Mouse (Mus musculus) intestine, postnatal 0 days (tissue): ENCODE measurements around the gene Tctex1d4. TPM values are rescaled to one million over a fixed set of nuclear protein-coding genes. Genes with fewer than 3 reads are reported as not detected.

ENCODE experiments used
- ATAC-seq: fragments of 200-750 bp; cut with Nextera tagmentation; 2 replicates; pipeline ENCODE4 v1.8.0; 2017; ENCODE audit warnings: mild to moderate bottlenecking, moderate TSS enrichment, moderate library complexity
- H3K27ac ChIP-seq: fragments of 300-500 bp; sonication (generic); 2 replicates; pipeline ENCODE4 v1.5.1; 2014; ENCODE audit warnings: mild to moderate bottlenecking, low read depth, low read length, moderate library complexity
- H3K27me3 ChIP-seq: fragments of 300-500 bp; sonication (generic); replicated peaks from 2 replicates; pipeline ENCODE4 v1.6.1; 2014; ENCODE audit warnings: low read length, mixed read lengths; ENCODE audit not compliant: control insufficient read depth, insufficient read depth
- H3K36me3 ChIP-seq: fragments of 300-500 bp; sonication (generic); 2 replicates; pipeline ENCODE4 v1.6.1; 2014; ENCODE audit warnings: mild to moderate bottlenecking, moderate library complexity; ENCODE audit not compliant: control insufficient read depth, insufficient read depth
- H3K4me1 ChIP-seq: fragments of 300-500 bp; sonication (generic); replicated peaks from 2 replicates; pipeline ENCODE4 v1.6.1; 2014; ENCODE audit warnings: antibody characterized with exemption, low read length, mixed read lengths; ENCODE audit not compliant: control insufficient read depth, insufficient read depth
- H3K4me2 ChIP-seq: fragments of 300-500 bp; sonication (generic); replicated peaks from 2 replicates; pipeline ENCODE4 v1.6.1; 2014; ENCODE audit warnings: low read depth, mild to moderate bottlenecking, moderate library complexity
- H3K4me3 ChIP-seq: fragments of 300-500 bp; sonication (generic); 2 replicates; pipeline ENCODE4 v1.5.1; 2014; ENCODE audit warnings: low read depth, low read length
- H3K9ac ChIP-seq: fragments of 300-500 bp; sonication (generic); 2 replicates; pipeline ENCODE4 v1.6.1; 2014; ENCODE audit warnings: mild to moderate bottlenecking, low read depth, low read length
- H3K9me3 ChIP-seq: fragments of 300-500 bp; sonication (generic); 2 replicates; pipeline ENCODE4 v1.6.1; 2016; ENCODE audit warnings: mixed run types; ENCODE audit not compliant: control insufficient read depth
- CTCF ChIP-seq: sonication (generic); IDR thresholded peaks from 2 replicates; pipeline ENCODE4 v1.5.1; 2016; ENCODE audit warnings: low read depth, mild to moderate bottlenecking, control low read depth, antibody characterized with exemption, moderate library complexity
- WGBS: fragments of 180-500 bp; shearing (Covaris S2); extraction: QIAGEN DNeasy Blood & Tissue Kit; methylation state at CpG from one replicate; pipeline ENCODE4 v1.1.7; 2014; 5-methylcytosine and 5-hydroxymethylcytosine counted together
- polyA plus RNA-seq: library from polyadenylated mRNA; unstranded; fragments of >200 nt; fragmentation: Nextera tagmentation; extraction: Ambion mirVana; gene quantifications from 2 replicates; pipeline ENCODE4 v1.2.1, GENCODE M21; 2015

The Tctex1d4 gene
- polyA plus RNA-seq, 1 experiment from 2014 or later: 0.22 TPM

DNA sequence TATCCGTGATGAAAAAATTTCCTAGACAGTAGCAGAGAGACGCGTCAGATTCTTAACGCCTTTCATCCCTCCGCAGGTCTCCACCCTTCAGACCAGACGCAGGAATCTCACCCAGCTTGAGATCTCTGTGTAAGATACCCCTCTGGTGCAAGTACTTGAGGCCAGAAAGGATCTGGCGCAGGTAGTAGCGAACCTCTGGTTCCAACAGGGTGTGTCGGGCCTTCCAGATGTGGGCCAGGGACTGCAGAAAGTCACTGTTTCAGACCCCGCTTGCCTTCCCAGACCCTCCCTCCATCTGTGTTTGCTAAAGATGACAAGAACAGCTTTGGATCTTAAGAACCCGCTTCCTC is 6.2 kb downstream of the Tctex1d4 start:
- H3K4me1 ChIP-seq: no peaks in the 10 kb centered on the region
- H3K4me2 ChIP-seq: peak overlapping the region; percentile 98
- peak overlapping the region; percentile 90 for H3K4me3 ChIP-seq
- no peak overlapping the region for H3K27ac ChIP-seq
- 48% methylated on average over 11 of the region's 11 CpGs for WGBS
- no peak for ATAC-seq
- no peaks in the 10 kb centered on the region for H3K9me3 ChIP-seq
- H3K27me3 ChIP-seq: no peaks in the 10 kb centered on the region
- peaks cover 26% of the 10 kb centered on the region for H3K36me3 ChIP-seq
- H3K9ac ChIP-seq: 0 out of 2 replicates have a peak overlapping the region, but pooled peaks have one; percentile 90
- no peak for TF ChIP-seq CTCF

DNA sequence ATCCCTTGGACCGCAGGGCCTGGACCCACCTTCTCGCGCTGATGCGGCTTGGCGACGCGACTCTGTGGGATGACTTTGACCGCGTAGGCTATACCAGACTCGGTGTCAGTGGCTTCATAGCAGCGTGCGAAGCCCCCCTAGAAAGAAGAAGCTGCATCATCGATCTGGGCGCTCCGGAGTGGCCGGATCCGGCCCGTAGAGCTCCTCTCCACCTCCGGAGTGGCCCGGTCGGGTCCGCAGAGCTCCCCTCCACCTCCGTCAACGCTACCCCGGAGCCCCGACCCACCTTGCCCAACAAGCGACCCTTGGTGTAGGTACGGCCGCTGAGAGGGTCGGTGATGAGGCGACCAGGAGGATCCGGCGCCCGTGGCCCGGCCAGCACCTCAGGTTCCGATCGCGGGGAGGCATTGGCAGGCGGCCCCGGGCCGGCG is 6.8 kb downstream of the Tctex1d4 start:
- Histone ChIP-seq H3K27me3 (no peaks in the 10 kb centered on the region), H3K9ac (peak overlapping the region; percentile 90), H3K4me1 (no peaks in the 10 kb centered on the region), H3K27ac (peak overlapping the region; percentile 74), H3K9me3 (no peaks in the 10 kb centered on the region), H3K4me2 (peak overlapping the region; percentile 98), H3K4me3 (peak overlapping the region; percentile 90), H3K36me3 (peaks cover 20% of the 10 kb centered on the region)
- WGBS: under 1% methylated on average over 42 of the region's 42 CpGs
- no peak; the same call in 1 of the 2 replicates for ATAC-seq
- TF ChIP-seq CTCF: no peak

DNA sequence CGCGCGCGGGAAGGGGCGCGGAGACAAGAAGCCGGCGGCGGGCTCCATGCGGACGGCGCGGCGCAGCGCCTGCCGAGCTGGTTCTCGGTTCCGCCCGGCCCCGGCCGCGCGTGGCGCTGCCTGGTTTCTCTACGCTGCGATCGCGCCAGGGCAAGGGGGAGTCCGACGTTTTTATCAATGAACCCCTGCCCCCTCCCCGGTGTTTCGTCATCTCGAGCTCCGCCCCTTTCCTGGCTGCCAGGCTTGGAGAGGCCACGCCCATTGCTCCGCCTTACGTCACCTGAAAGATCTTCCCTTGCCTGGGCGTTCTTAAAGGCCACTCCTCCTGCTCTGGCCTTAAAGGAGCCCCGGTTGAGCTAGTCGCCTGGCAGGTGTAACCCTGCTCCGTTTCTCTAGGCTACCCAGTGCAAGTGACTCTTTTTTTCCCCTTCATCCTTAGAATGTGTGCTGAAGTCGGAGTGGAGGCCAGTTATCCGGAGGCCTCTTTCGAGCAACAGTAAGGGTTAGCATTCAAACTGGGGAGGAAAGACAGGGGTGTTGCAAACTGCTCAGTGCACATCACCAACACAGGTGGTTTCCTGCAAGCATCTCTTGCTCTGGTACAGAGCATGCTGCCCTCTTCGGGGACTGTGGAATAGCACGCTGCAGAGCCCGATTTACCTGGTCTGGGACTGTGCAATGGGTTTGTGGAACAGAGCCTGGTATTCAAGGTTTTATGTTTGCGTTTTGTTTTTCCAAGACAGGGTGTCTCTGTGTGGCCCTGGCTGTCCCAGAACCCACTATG is 7.4 kb downstream of the Tctex1d4 start, which contains the start of gene Plk3:
Plk3 (minus strand) TSS at position 147 of the 784 bp plus-strand sequence.
- Histone ChIP-seq H3K4me3 (peak within 1 kb of the TSS; percentile 90), H3K27ac (peak within 1 kb of the TSS; percentile 87), H3K4me1 (no peaks in the 10 kb centered on the region), H3K36me3 (peaks cover 14% of the 10 kb centered on the region), H3K9me3 (no peaks in the 10 kb centered on the region), H3K27me3 (no peaks in the 10 kb centered on the region), H3K4me2 (peak within 1 kb of the TSS; percentile 98), H3K9ac (peak within 1 kb of the TSS; percentile 90)
- ATAC-seq: peak; percentile 70
- WGBS: 2% methylated on average over 42 of the region's 48 CpGs
- TF ChIP-seq CTCF: peak; percentile 41

DNA sequence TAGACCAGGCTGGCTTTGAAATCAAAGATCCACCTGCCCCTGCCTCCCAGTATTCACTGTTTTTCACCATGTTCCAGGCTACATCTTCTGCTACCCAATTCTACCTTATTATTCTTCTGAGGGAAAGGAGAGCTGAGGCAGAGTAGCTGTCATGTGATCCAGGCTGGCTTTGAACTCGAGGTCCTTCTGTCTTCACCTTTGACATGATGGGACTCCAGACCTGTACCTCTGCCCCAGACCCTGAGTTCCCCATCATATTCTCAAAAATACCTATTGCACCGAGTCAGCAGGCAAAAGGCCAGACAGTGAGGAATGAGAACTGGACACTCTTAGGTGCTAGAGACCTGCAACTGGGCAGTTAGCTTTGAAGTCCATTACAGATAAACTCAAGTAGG is 8.0 kb downstream of the Tctex1d4 start:
- H3K27me3 ChIP-seq: no peaks in the 10 kb centered on the region
- ATAC-seq: no peak
- H3K4me2 ChIP-seq: peak overlapping the region; percentile 98; the same call in 1 of the 2 replicates
- WGBS: 29% methylated on average over 2 of the region's 2 CpGs
- peaks cover 8% of the 10 kb centered on the region; the same call in 1 of the 2 replicates for H3K36me3 ChIP-seq
- H3K9me3 ChIP-seq: no peaks in the 10 kb centered on the region
- 0 out of 2 replicates have a peak overlapping the region, but pooled peaks have one; percentile 90 for H3K4me3 ChIP-seq
- no peaks in the 10 kb centered on the region for H3K4me1 ChIP-seq
- TF ChIP-seq CTCF: no peak
- no peak overlapping the region for H3K9ac ChIP-seq
- H3K27ac ChIP-seq: peak overlapping the region; percentile 87

DNA sequence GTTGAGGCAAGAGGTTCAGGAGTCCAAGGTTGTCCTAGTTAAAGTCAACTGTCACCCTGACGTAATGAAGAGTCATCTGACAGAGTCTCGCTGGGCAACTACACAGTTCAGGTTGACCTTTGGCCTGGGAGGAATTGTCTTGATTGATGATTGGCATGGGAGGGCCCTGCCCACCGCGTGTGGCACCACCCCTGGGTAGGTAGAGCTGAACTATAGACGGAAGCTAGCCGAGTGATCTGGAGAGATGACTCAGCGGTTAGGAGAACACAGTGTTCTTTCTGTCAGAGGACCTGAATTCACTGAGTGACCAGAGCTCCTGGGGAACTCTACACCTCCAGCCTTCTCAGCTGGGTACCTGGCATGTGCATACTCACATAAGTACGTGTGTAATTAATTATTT is 9.4 kb downstream of the Tctex1d4 start:
- H3K9ac ChIP-seq: no peak overlapping the region

DNA sequence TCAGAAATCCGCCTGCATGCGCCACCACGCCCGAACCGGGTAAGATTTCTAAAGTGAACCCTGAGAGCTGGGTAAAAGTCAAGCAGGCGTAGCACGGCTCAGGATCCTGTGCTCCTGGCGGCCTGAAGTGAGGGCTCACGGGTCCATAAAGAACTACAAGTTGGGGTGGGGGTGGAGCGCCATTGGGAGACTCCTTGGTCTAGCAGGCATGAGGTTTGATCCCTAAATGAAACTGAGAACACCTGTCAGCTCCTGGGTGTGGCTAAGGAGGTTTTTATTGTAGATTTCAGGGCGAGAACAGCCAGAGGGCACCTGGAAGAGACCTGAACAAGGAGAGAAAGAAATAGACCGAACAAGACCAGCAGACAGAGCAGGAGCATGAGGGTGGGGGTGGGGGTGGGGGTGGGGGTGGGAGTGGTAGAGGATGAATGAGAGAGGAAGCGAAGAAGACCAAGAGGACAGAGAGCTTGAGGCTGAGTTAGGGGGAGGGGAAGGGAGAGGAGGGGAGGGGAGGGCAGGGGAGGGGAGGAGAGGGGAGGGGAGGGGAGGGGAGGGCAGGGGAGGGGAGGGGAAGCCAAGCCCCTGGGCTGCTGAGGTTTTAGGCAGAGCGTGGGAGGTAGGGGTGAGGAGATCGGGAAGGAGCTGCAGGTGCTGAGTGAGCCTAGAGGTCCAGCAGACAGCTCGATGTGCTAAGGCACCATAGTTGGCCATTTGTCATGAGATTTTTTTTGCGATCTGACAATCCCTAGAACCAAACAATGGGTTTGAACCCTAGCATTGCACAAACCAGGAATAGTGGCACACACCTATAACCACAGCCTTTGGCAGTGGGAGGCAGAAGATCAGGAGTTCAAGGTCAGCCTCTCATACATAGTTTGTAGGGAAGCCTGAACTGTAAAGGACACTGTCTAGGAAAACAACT is 12.0 kb downstream of the Tctex1d4 start:
- TF ChIP-seq CTCF: no peak
- 53% methylated on average over 16 of the region's 17 CpGs for WGBS
- Histone ChIP-seq H3K27me3 (no peaks in the 10 kb centered on the region), H3K9me3 (no peaks in the 10 kb centered on the region), H3K4me3 (no peak overlapping the region), H3K9ac (no peak overlapping the region), H3K4me2 (no peak overlapping the region), H3K4me1 (no peaks in the 10 kb centered on the region), H3K27ac (peak overlapping the region; percentile 11; the same call in 1 of the 2 replicates), H3K36me3 (no peaks in the 10 kb centered on the region)
- no peak for ATAC-seq

More for the DNA sequence above, 9.4 kb downstream of the Tctex1d4 start:
- TF ChIP-seq CTCF: no peak
- H3K27me3 ChIP-seq: no peaks in the 10 kb centered on the region
- H3K27ac ChIP-seq: peak overlapping the region; percentile 94
- peak; percentile 90 for ATAC-seq
- 0 out of 2 replicates have a peak, but pooled peaks cover 6% of the 10 kb centered on the region for H3K36me3 ChIP-seq
- H3K4me3 ChIP-seq: no peak overlapping the region
- WGBS: 8% methylated on average over 8 of the region's 8 CpGs
- H3K9me3 ChIP-seq: no peaks in the 10 kb centered on the region
- H3K4me1 ChIP-seq: no peaks in the 10 kb centered on the region
- H3K4me2 ChIP-seq: peak overlapping the region; percentile 44; the same call in 1 of the 2 replicates
